Mouse (Mus musculus) kidney, embryonic 14.5 days (tissue): ENCODE measurements around the gene Ccl21b. TPM values are rescaled to one million over a fixed set of nuclear protein-coding genes. Genes with fewer than 3 reads are reported as not detected.
"Not testable (repeated sequence)": the region's sequence is repeated elsewhere in the genome, so short reads cannot be mapped to it uniquely, and the experiment has no call there.

Experiments
- ATAC-seq: fragments of 200-750 bp; cut with Nextera tagmentation; 2 replicates; pipeline ENCODE4 v1.8.0; 2017; ENCODE audit warnings: moderate number of reproducible peaks, mild to moderate bottlenecking, moderate TSS enrichment, moderate library complexity; ENCODE audit not compliant: low FRiP score, low TSS enrichment
- H3K27ac ChIP-seq: fragments of 300-500 bp; sonication (generic); 2 replicates; pipeline ENCODE4 v1.5.1; 2014; ENCODE audit warnings: low read depth, mild to moderate bottlenecking, low read length, moderate library complexity, mixed read lengths
- H3K27me3 ChIP-seq: fragments of 300-500 bp; sonication (generic); 2 replicates; pipeline ENCODE4 v1.6.1; 2014; ENCODE audit warnings: mild to moderate bottlenecking, low read length; ENCODE audit not compliant: control insufficient read depth, insufficient read depth
- H3K36me3 ChIP-seq: fragments of 300-500 bp; sonication (generic); 2 replicates; pipeline ENCODE4 v1.6.1; 2014; ENCODE audit warnings: low read length, mixed read lengths; ENCODE audit not compliant: control insufficient read depth, insufficient read depth
- H3K4me1 ChIP-seq: fragments of 300-500 bp; sonication (generic); 2 replicates; pipeline ENCODE4 v1.6.1; 2014; ENCODE audit warnings: low read length, mixed read lengths; ENCODE audit not compliant: control insufficient read depth, insufficient read depth
- H3K4me2 ChIP-seq: fragments of 300-500 bp; sonication (generic); replicated peaks from 2 replicates; pipeline ENCODE4 v1.6.1; 2014; ENCODE audit warnings: low read depth, mild to moderate bottlenecking, low read length
- H3K4me3 ChIP-seq: fragments of 300-500 bp; sonication (generic); 2 replicates; pipeline ENCODE4 v1.5.1; 2014; ENCODE audit warnings: mild to moderate bottlenecking, low read length
- H3K9ac ChIP-seq: fragments of 300-500 bp; sonication (generic); 2 replicates; pipeline ENCODE4 v1.6.1; 2014; ENCODE audit warnings: low read depth, mild to moderate bottlenecking, low read length, moderate library complexity
- H3K9me3 ChIP-seq: fragments of 300-500 bp; sonication (generic); 2 replicates; pipeline ENCODE4 v1.6.1; 2016; ENCODE audit warnings: low read length; ENCODE audit not compliant: control insufficient read depth
- WGBS: fragments of 180-500 bp; shearing (Covaris S2); extraction: QIAGEN DNeasy Blood & Tissue Kit; methylation state at CpG from one replicate; pipeline ENCODE4 v1.1.7; 2014; 5-methylcytosine and 5-hydroxymethylcytosine counted together
- polyA plus RNA-seq: library from polyadenylated mRNA; unstranded; fragments of >200 nt; fragmentation: Nextera tagmentation; extraction: Ambion mirVana; gene quantifications from 2 replicates; pipeline ENCODE4 v1.2.1, GENCODE M21; 2014

Gene Ccl21b
- polyA plus RNA-seq = 2.3 TPM in 1 of 2 replicates, not detected in the other

DNA sequence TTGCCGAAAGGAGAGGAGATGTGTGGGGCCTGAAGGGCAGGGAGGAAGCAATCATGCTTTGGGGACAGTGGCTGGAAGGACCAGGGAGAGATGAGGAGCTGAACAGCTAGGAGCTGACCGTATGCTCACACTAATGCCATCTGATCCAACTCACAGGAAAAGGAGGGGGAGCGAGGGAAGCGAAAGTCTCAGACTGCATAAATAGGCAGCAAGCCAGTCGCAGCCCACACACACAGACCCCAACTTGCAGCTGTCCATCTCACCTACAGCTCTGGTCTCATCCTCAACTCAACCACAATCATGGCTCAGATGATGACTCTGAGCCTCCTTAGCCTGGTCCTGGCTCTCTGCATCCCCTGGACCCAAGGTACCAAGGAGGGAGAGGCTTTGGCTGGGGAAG lies at the start of gene Ccl21b:
Gene Ccl21b (plus strand): TSS at position 301 of the 400 bp plus-strand sequence.
- not testable (repeated sequence) for H3K9me3 ChIP-seq, H3K9ac ChIP-seq, H3K4me3 ChIP-seq, H3K27ac ChIP-seq, H3K36me3 ChIP-seq, H3K4me2 ChIP-seq, H3K4me1 ChIP-seq, ATAC-seq, H3K27me3 ChIP-seq
- WGBS = no CpG with 5 or more reads among the region's 5 CpGs

- not testable (repeated sequence) for H3K4me1 ChIP-seq, H3K36me3 ChIP-seq, H3K9ac ChIP-seq, H3K9me3 ChIP-seq, H3K27me3 ChIP-seq, H3K27ac ChIP-seq, H3K4me3 ChIP-seq, ATAC-seq, H3K4me2 ChIP-seq
- WGBS = no CpG with 5 or more reads among the region's 4 CpGs
Measured at GRCm38 (mm10) chr4:42240339-42240738, 15.2 kb upstream of the Ccl21b start, which contains the start of gene Gm10600. Gene Gm10600, plus strand, starts transcription at chr4:42240639.

GRCm38 (mm10) chr4:42293967-42294366 lies 38.4 kb downstream of the Ccl21b start, which contains the start of gene Gm21953:
Gene Gm21953, plus strand, starts transcription at chr4:42294267.
- ATAC-seq, H3K9ac ChIP-seq, H3K27me3 ChIP-seq, H3K4me2 ChIP-seq, H3K4me1 ChIP-seq, H3K27ac ChIP-seq, H3K4me3 ChIP-seq, H3K9me3 ChIP-seq, H3K36me3 ChIP-seq: not testable (repeated sequence)
- no CpG with 5 or more reads among the region's 18 CpGs for WGBS

Other genes starting within 250 kb of the Ccl21b start
- gene Gm21093, start 221.0 kb upstream of the Ccl21b start, polyA plus RNA-seq = not detected in 2 replicates
- not detected in 2 replicates for gene Gm3893, start 164.6 kb upstream of the Ccl21b start, polyA plus RNA-seq
- 4.4 and 14.3 TPM in 2 replicates for gene Gm13304, start 140.9 kb upstream of the Ccl21b start, polyA plus RNA-seq
- gene Gm13306, start 102.3 kb upstream of the Ccl21b start, polyA plus RNA-seq = not detected in 2 replicates
- 0.11 TPM in 1 of 2 replicates, not detected in the other for gene Gm13305, start 87.2 kb upstream of the Ccl21b start, polyA plus RNA-seq
- gene Gm10600, start 15.1 kb upstream of the Ccl21b start, polyA plus RNA-seq = not detected in 2 replicates
- gene Gm21953, start 38.5 kb downstream of the Ccl21b start, polyA plus RNA-seq = not detected in 2 replicates
- 0.19 TPM in 1 of 2 replicates, not detected in the other for gene Fam205a3, start 62.6 kb downstream of the Ccl21b start, polyA plus RNA-seq
- gene Gm21586, start 183.6 kb downstream of the Ccl21b start, polyA plus RNA-seq = not detected in 2 replicates
- not detected in 2 replicates for gene Gm2163, start 211.0 kb downstream of the Ccl21b start, polyA plus RNA-seq